Mouse (Mus musculus) layer of hippocampus, postnatal 36 days (tissue): ENCODE data around the gene Olfr710. TPM values are rescaled to one million over a fixed set of nuclear protein-coding genes. Genes with fewer than 3 reads are reported as not detected.
"Not testable (repeated sequence)": the region's sequence is repeated elsewhere in the genome, so short reads cannot be mapped to it uniquely, and the experiment has no call there.

Experiments
- DNase-seq, 2 experiments: peaks; one replicate each; pipeline ENCODE4 v3.0.0; 2022
- total RNA-seq, 2 experiments: library from RNA; stranded (reverse); gene quantifications; 2 replicates each; pipeline ENCODE4 v1.2.3; 2021

The Olfr710 gene
- total RNA-seq = not detected

GRCm38 (mm10) chr7:106948212-106948611, at the start of gene Olfr710:
TSS of gene Olfr710 (minus strand) at chr7:106948312.
- no peak for DNase-seq

- DNase-seq = no peak
Measured at GRCm38 (mm10) chr7:106985236-106985635, 37.1 kb upstream of the Olfr710 start.

GRCm38 (mm10) chr7:106975353-106975752, 27.2 kb upstream of the Olfr710 start, which contains the start of gene Olfr711:
TSS of gene Olfr711 (minus strand) at chr7:106975453.
- DNase-seq = no peak

- not testable (repeated sequence) for DNase-seq
Measured at GRCm38 (mm10) chr7:106967503-106967902, 19.4 kb upstream of the Olfr710 start.

- DNase-seq = no peak
Measured at GRCm38 (mm10) chr7:106963837-106964236, 15.7 kb upstream of the Olfr710 start, which contains the start of gene Olfr6. TSS of gene Olfr6 (minus strand) at chr7:106963937.

- no peak for DNase-seq
Measured at GRCm38 (mm10) chr7:106932119-106932518, 16.0 kb downstream of the Olfr710 start, which contains the start of gene Olfr709-ps1. TSS of gene Olfr709-ps1 (minus strand) at chr7:106932219.

GRCm38 (mm10) chr7:106920961-106921360, 27.2 kb downstream of the Olfr710 start:
- DNase-seq = not testable (repeated sequence)

GRCm38 (mm10) chr7:106907676-106908075, 40.4 kb downstream of the Olfr710 start, which contains the start of gene Olfr1532-ps1:
TSS of gene Olfr1532-ps1 (plus strand) at chr7:106908001.
- DNase-seq = no peak

GRCm38 (mm10) chr7:106901141-106901540, 47.0 kb downstream of the Olfr710 start, which contains the start of gene Olfr707:
TSS of gene Olfr707 (minus strand) at chr7:106901241.
- DNase-seq = not testable (repeated sequence)

Other genes with a start within 250 kb of the Olfr710 start
- gene Olfr695, start 231.9 kb downstream of the Olfr710 start, total RNA-seq = not detected
- gene Olfr697, start 205.9 kb downstream of the Olfr710 start, total RNA-seq = not detected
- not detected for gene Olfr698, start 192.9 kb downstream of the Olfr710 start, total RNA-seq
- not detected for gene Olfr699, start 155.1 kb downstream of the Olfr710 start, total RNA-seq
- gene Olfr700, start 139.5 kb downstream of the Olfr710 start, total RNA-seq = not detected
- not detected for gene Olfr701, start 134.2 kb downstream of the Olfr710 start, total RNA-seq
- gene Olfr702, start 114.4 kb downstream of the Olfr710 start, total RNA-seq = not detected
- not detected for gene Olfr703, start 105.0 kb downstream of the Olfr710 start, total RNA-seq
- gene Olfr704, start 85.1 kb downstream of the Olfr710 start, total RNA-seq = not detected
- not detected for gene Olfr705, start 71.4 kb downstream of the Olfr710 start, total RNA-seq
- gene Olfr706, start 60.1 kb downstream of the Olfr710 start, total RNA-seq = not detected
- not detected for gene Olfr707, start 47.1 kb downstream of the Olfr710 start, total RNA-seq
- gene Olfr1532-ps1, start 40.3 kb downstream of the Olfr710 start, total RNA-seq = not detected
- not detected for gene Olfr709-ps1, start 16.1 kb downstream of the Olfr710 start, total RNA-seq
- gene Olfr6, start 15.6 kb upstream of the Olfr710 start, total RNA-seq = under 1 TPM in 1 of 2 experiments, not detected in 1; 0.05 TPM
- gene Olfr711, start 27.1 kb upstream of the Olfr710 start, total RNA-seq = not detected
- gene Olfr2, start 57.8 kb upstream of the Olfr710 start, total RNA-seq = not detected
- gene Olfr713, start 82.9 kb upstream of the Olfr710 start, total RNA-seq = not detected
- not detected for gene Olfr714, start 122.7 kb upstream of the Olfr710 start, total RNA-seq
- not detected for gene Olfr17, start 144.9 kb upstream of the Olfr710 start, total RNA-seq
- gene Olfr715b, start 162.1 kb upstream of the Olfr710 start, total RNA-seq = not detected
- not detected for gene Olfr715, start 182.8 kb upstream of the Olfr710 start, total RNA-seq
- gene Olfr716, start 190.0 kb upstream of the Olfr710 start, total RNA-seq = not detected
- gene Nlrp14, start 218.7 kb upstream of the Olfr710 start, total RNA-seq = not detected